Mouse (Mus musculus) hematopoietic stem cell, adult 5-6 weeks (primary cell): ENCODE data around the gene Gjc1. TPM values are rescaled to one million over a fixed set of nuclear protein-coding genes. Genes with fewer than 3 reads are reported as not detected.

Experiments used
- ATAC-seq, 2 experiments: fragments of 125-278 bp in 1 of 2; replicated peaks in 1 of 2; 2 replicates each; pipeline ENCODE4 v1.8.0; 2016 to 2017; ENCODE audit warnings: inconsistent platforms in 2 of 2, mild to moderate bottlenecking in 2 of 2, moderate number of reproducible peaks in 2 of 2, low read depth in 1 of 2, moderate TSS enrichment in 1 of 2; ENCODE audit not compliant: low FRiP score in 2 of 2, poor library complexity in 2 of 2, severe bottlenecking in 2 of 2, insufficient read depth in 1 of 2, low TSS enrichment in 1 of 2
- total RNA-seq: library from RNA; stranded (forward); fragments of 172-1452, 232-1000 nt; gene quantifications from 2 replicates; pipeline ENCODE4 v1.2.3, GENCODE M21; 2017

The Gjc1 gene
- total RNA-seq, 1 experiment from 2014 or later = not detected

GRCm38 (mm10) chr11:102778597-102778996, 40.9 kb downstream of the Gjc1 start:
- no peak for ATAC-seq

- no peak for ATAC-seq
These were observed 41.3 kb downstream of the Gjc1 start for GRCm38 (mm10) chr11:102778165-102778564.

- ATAC-seq = no peak
These were observed 41.9 kb downstream of the Gjc1 start for GRCm38 (mm10) chr11:102777598-102777997.

- ATAC-seq = peak; percentile 13 to 46; a peak in 2 of 4 replicates
These were observed 44.8 kb downstream of the Gjc1 start for GRCm38 (mm10) chr11:102774621-102775141.

- ATAC-seq = peak; percentile 62 to 72
These were observed 45.5 kb downstream of the Gjc1 start for GRCm38 (mm10) chr11:102773713-102774611.

GRCm38 (mm10) chr11:102772771-102773700, 46.5 kb downstream of the Gjc1 start:
- no peak for ATAC-seq

- no peak for ATAC-seq
These were observed 47.4 kb downstream of the Gjc1 start for GRCm38 (mm10) chr11:102771916-102772714.

- ATAC-seq = no peak
These were observed 48.7 kb downstream of the Gjc1 start for GRCm38 (mm10) chr11:102770662-102771435.

- no peak for ATAC-seq
These were observed 49.4 kb downstream of the Gjc1 start for GRCm38 (mm10) chr11:102769993-102770661.

GRCm38 (mm10) chr11:102769141-102769540, 50.4 kb downstream of the Gjc1 start:
- no peak for ATAC-seq

- no peak for ATAC-seq
These were observed 52.3 kb downstream of the Gjc1 start for GRCm38 (mm10) chr11:102767055-102767670.

GRCm38 (mm10) chr11:102765416-102765815, 54.1 kb downstream of the Gjc1 start:
- ATAC-seq = no peak

GRCm38 (mm10) chr11:102763009-102763767, 56.3 kb downstream of the Gjc1 start:
- ATAC-seq = no peak

- peak; percentile 29 to 47; a peak in 2 of 4 replicates for ATAC-seq
These were observed 57.3 kb downstream of the Gjc1 start for GRCm38 (mm10) chr11:102762248-102762647.
